ENCODE assay signal across 8 mouse cellular contexts in genomic region chr6:128838342-128839265, GRCm38 (mm10). TPM values are rescaled to one million over a fixed set of nuclear protein-coding genes. Genes with fewer than 3 reads are reported as not detected.
A peak's percentile ranks its signal among the peaks of the same experiment; 100 is the strongest.
DNase-seq lines count a peak whose midpoint lies in the region; ATAC-seq and TF ChIP-seq lines count a peak whose summit lies in the region.

No protein-coding gene starts in this region.

- peak; percentile 28; the same call in 1 of the 2 replicates for TF ChIP-seq EP300 in liver, postnatal 0 days (IDR thresholded peaks at IDR 0.05; ENCODE audit: low read depth)

- WGBS in forebrain, embryonic 13.5 days = under 1% methylated on average over 49 of the region's 49 CpGs
- WGBS in liver, postnatal 0 days (ENCODE audit: insufficient replicate concordance) = under 1% methylated on average over 49 of the region's 49 CpGs
- under 1% methylated on average over 49 of the region's 49 CpGs for WGBS in neural tube, embryonic 15.5 days

- peak overlapping the region; percentile 65 for H3K4me2 ChIP-seq in forebrain, embryonic 13.5 days
- H3K4me2 ChIP-seq in liver, postnatal 0 days (ENCODE audit: low read depth, low read length) = peak overlapping the region; percentile 93
- H3K4me2 ChIP-seq in neural tube, embryonic 15.5 days = peak overlapping the region; percentile 70

- peak; percentile 91 for DNase-seq in ES-CJ7 (ENCODE audit: low read depth, low spot score)
- DNase-seq in heart, postnatal 10 days = peak; percentile 94 to 95
- DNase-seq in layer of hippocampus, adult 11-12 months (ENCODE audit: low spot score) = peak; percentile 91
- peak; percentile 89 for DNase-seq in liver, postnatal 0 days
- peak; percentile 88 for DNase-seq in testis, postnatal 10 days (ENCODE audit: low spot score)

- H3K27ac ChIP-seq in forebrain, embryonic 13.5 days = peak overlapping the region; percentile 92
- H3K27ac ChIP-seq in liver, postnatal 0 days (ENCODE audit: low read depth) = peak overlapping the region; percentile 83
- H3K27ac ChIP-seq in neural tube, embryonic 15.5 days (replicated peaks) = peak overlapping the region; percentile 93

- H3K9ac ChIP-seq in forebrain, embryonic 13.5 days = peak overlapping the region; percentile 81
- peak overlapping the region; percentile 76 for H3K9ac ChIP-seq in liver, postnatal 0 days (replicated peaks)
- peak overlapping the region; percentile 80 for H3K9ac ChIP-seq in neural tube, embryonic 15.5 days (replicated peaks)

- H3K4me1 ChIP-seq in forebrain, embryonic 13.5 days = peaks cover 23% of the 10 kb centered on the region
- peaks cover 39% of the 10 kb centered on the region for H3K4me1 ChIP-seq in liver, postnatal 0 days (ENCODE audit: insufficient read depth)
- H3K4me1 ChIP-seq in neural tube, embryonic 15.5 days = peaks cover 24% of the 10 kb centered on the region

- H3K9me3 ChIP-seq in forebrain, embryonic 13.5 days (replicated peaks) = no peaks in the 10 kb centered on the region
- no peaks in the 10 kb centered on the region for H3K9me3 ChIP-seq in liver, postnatal 0 days (ENCODE audit: low read length)
- no peaks in the 10 kb centered on the region for H3K9me3 ChIP-seq in neural tube, embryonic 15.5 days (replicated peaks)

- peak overlapping the region; percentile 79 for H3K4me3 ChIP-seq in forebrain, embryonic 13.5 days
- H3K4me3 ChIP-seq in liver, postnatal 0 days (ENCODE audit: low read depth, low read length) = peak overlapping the region; percentile 61
- H3K4me3 ChIP-seq in neural tube, embryonic 15.5 days (replicated peaks) = peak overlapping the region; percentile 77

- H3K27me3 ChIP-seq in forebrain, embryonic 13.5 days = no peaks in the 10 kb centered on the region
- H3K27me3 ChIP-seq in liver, postnatal 0 days (ENCODE audit: insufficient read depth, low read length) = no peaks in the 10 kb centered on the region
- H3K27me3 ChIP-seq in neural tube, embryonic 15.5 days (replicated peaks) = no peaks in the 10 kb centered on the region

- 0 out of 2 replicates have a peak, but pooled peaks have one; percentile 9 for ATAC-seq in cerebellum, adult (ENCODE audit: insufficient number of reproducible peaks, low FRiP score, low TSS enrichment)
- ATAC-seq in forebrain, embryonic 13.5 days = peak; percentile 59
- peak; percentile 52 for ATAC-seq in liver, postnatal 0 days
- ATAC-seq in neural tube, embryonic 15.5 days (ENCODE audit: low FRiP score) = peak; percentile 68

- no peaks in the 10 kb centered on the region for H3K36me3 ChIP-seq in forebrain, embryonic 13.5 days (ENCODE audit: poor library complexity, severe bottlenecking)
- no peaks in the 10 kb centered on the region for H3K36me3 ChIP-seq in liver, postnatal 0 days (replicated peaks; ENCODE audit: insufficient read depth, low read length)
- no peaks in the 10 kb centered on the region for H3K36me3 ChIP-seq in neural tube, embryonic 15.5 days

- intact Hi-C loops in heart, postnatal 10 days (cut with DNase I) = loop anchor here (1.0 to 2.0 kb wide), 3 partner anchors 36 to 78 kb away; no protein-coding TSS in a partner anchor

- no peak for TF ChIP-seq CTCF in liver, postnatal 0 days (IDR thresholded peaks at IDR 0.05; ENCODE audit: low read depth)

RNA-seq across cellular contexts. Expression of gene Klrb1b, which starts 12.5 kb away (rescaled TPM):
- not detected in 2 replicates for polyA plus RNA-seq in forebrain, embryonic 13.5 days (2015; fragmentation: Nextera tagmentation; extraction: Ambion mirVana)
- not detected for total RNA-seq in heart, postnatal 10 days (2021)
- 0.32 and 0.39 TPM in 2 replicates for polyA plus RNA-seq in liver, postnatal 0 days (2015; fragmentation: Nextera tagmentation; extraction: Ambion mirVana)
- polyA plus RNA-seq in neural tube, embryonic 15.5 days (2015; fragmentation: Nextera tagmentation; extraction: Ambion mirVana) = 0.49 TPM in 1 of 2 replicates, not detected in the other

RNA-seq across cellular contexts. Expression of gene Gm44511, which starts 12.5 kb away (rescaled TPM):
- polyA plus RNA-seq in forebrain, embryonic 13.5 days (2015; fragmentation: Nextera tagmentation; extraction: Ambion mirVana) = not detected in 2 replicates
- not detected for total RNA-seq in heart, postnatal 10 days (2021)
- not detected in 2 replicates for polyA plus RNA-seq in liver, postnatal 0 days (2015; fragmentation: Nextera tagmentation; extraction: Ambion mirVana)
- not detected in 2 replicates for polyA plus RNA-seq in neural tube, embryonic 15.5 days (2015; fragmentation: Nextera tagmentation; extraction: Ambion mirVana)

RNA-seq across cellular contexts. Expression of gene Clec2i, which starts 48.8 kb away (rescaled TPM):
- not detected in 2 replicates for polyA plus RNA-seq in forebrain, embryonic 13.5 days (2015; fragmentation: Nextera tagmentation; extraction: Ambion mirVana)
- under 1 TPM in 1 of 2 experiments, not detected in 1; 0.10 TPM for total RNA-seq in heart, postnatal 10 days (2021)
- polyA plus RNA-seq in liver, postnatal 0 days (2015; fragmentation: Nextera tagmentation; extraction: Ambion mirVana) = 0.11 and 0.27 TPM in 2 replicates
- polyA plus RNA-seq in neural tube, embryonic 15.5 days (2015; fragmentation: Nextera tagmentation; extraction: Ambion mirVana) = 0.92 TPM in 1 of 2 replicates, not detected in the other

RNA-seq across cellular contexts. Expression of gene Klrb1c, which starts 49.6 kb away (rescaled TPM):
- not detected in 2 replicates for polyA plus RNA-seq in forebrain, embryonic 13.5 days (2015; fragmentation: Nextera tagmentation; extraction: Ambion mirVana)
- total RNA-seq in heart, postnatal 10 days (2021) = not detected
- 0.64 and 1.1 TPM in 2 replicates for polyA plus RNA-seq in liver, postnatal 0 days (2015; fragmentation: Nextera tagmentation; extraction: Ambion mirVana)
- 0.09 and 0.70 TPM in 2 replicates for polyA plus RNA-seq in neural tube, embryonic 15.5 days (2015; fragmentation: Nextera tagmentation; extraction: Ambion mirVana)

RNA-seq across cellular contexts. Expression of gene BC035044, which starts 52.3 kb away (rescaled TPM):
- 0.17 and 0.29 TPM in 2 replicates for polyA plus RNA-seq in forebrain, embryonic 13.5 days (2015; fragmentation: Nextera tagmentation; extraction: Ambion mirVana)
- under 1 TPM; 0.42 to 0.65 TPM for total RNA-seq in heart, postnatal 10 days (2021)
- 10.5 and 11.9 TPM in 2 replicates for polyA plus RNA-seq in liver, postnatal 0 days (2015; fragmentation: Nextera tagmentation; extraction: Ambion mirVana)
- polyA plus RNA-seq in neural tube, embryonic 15.5 days (2015; fragmentation: Nextera tagmentation; extraction: Ambion mirVana) = 0.41 and 5.9 TPM in 2 replicates

Comparison
In these comparisons a context has a peak if more than half of its experiments do, and no peak if none do; other contexts are left out.
1. Peak in every context shown above with its lines: DNase-seq, ATAC-seq, H3K4me3 ChIP-seq and H3K27ac ChIP-seq.
2. ATAC-seq: peak in every context shown above with its lines; median percentile 68 in neural tube, embryonic 15.5 days; 59 in forebrain, embryonic 13.5 days; 52 in liver, postnatal 0 days; 9 in cerebellum, adult.